Mouse (Mus musculus) ES-Bruce4 (cell line): ENCODE data around the gene Rph3al. TPM values are rescaled to one million over a fixed set of nuclear protein-coding genes. Genes with fewer than 3 reads are reported as not detected.
A peak's percentile ranks its signal among the peaks of the same experiment; 100 is the strongest.

Experiments used
- H3K27ac ChIP-seq: 2 replicates; pipeline ENCODE4 v1.5.1; 2012; ENCODE audit warnings: low read length, inconsistent platforms; ENCODE audit not compliant: insufficient read depth
- H3K27me3 ChIP-seq: 2 replicates; pipeline ENCODE4 v1.6.1; 2012; ENCODE audit warnings: mild to moderate bottlenecking, low read length, inconsistent platforms; ENCODE audit not compliant: control insufficient read depth, poor library complexity, insufficient read depth, severe bottlenecking
- H3K36me3 ChIP-seq: 2 replicates; pipeline ENCODE4 v1.6.1; 2012; ENCODE audit warnings: inconsistent platforms, mild to moderate bottlenecking, low read length, moderate library complexity; ENCODE audit not compliant: control insufficient read depth, poor library complexity, insufficient read depth, severe bottlenecking
- H3K4me1 ChIP-seq: one replicate; pipeline ENCODE4 v1.8.1; 2011; ENCODE audit warnings: low read length; ENCODE audit not compliant: control insufficient read depth, insufficient read depth
- H3K4me3 ChIP-seq: 2 replicates; pipeline ENCODE4 v1.5.1; 2011; ENCODE audit warnings: low read depth, mild to moderate bottlenecking, low read length
- H3K9ac ChIP-seq: 2 replicates; pipeline ENCODE4 v1.6.1; 2012; ENCODE audit warnings: low read depth, mild to moderate bottlenecking, inconsistent platforms; ENCODE audit not compliant: poor library complexity, severe bottlenecking
- H3K9me3 ChIP-seq: replicated peaks from 2 replicates; pipeline ENCODE4 v1.6.1; 2012; ENCODE audit warnings: mild to moderate bottlenecking, low read length, inconsistent platforms; ENCODE audit not compliant: control insufficient read depth, poor library complexity, insufficient read depth, severe bottlenecking
- CTCF ChIP-seq: IDR thresholded peaks from one replicate; pipeline ENCODE4 v1.8.1; 2011; ENCODE audit warnings: low read depth, low read length
- EP300 ChIP-seq: IDR thresholded peaks from 2 replicates; pipeline ENCODE4 v1.6.1; 2011; ENCODE audit warnings: low read depth, low read length; ENCODE audit not compliant: insufficient read depth
- POLR2A ChIP-seq: IDR thresholded peaks from one replicate; pipeline ENCODE4 v1.8.1; 2011; ENCODE audit warnings: low read length; ENCODE audit not compliant: insufficient read depth
- polyA plus RNA-seq: library from polyadenylated mRNA; stranded (reverse); fragments of >200 nt; gene quantifications from 2 replicates; pipeline ENCODE4 v1.2.4, GENCODE M21; 2011; ENCODE audit warnings: low read depth; ENCODE audit not compliant: missing spikeins, insufficient read depth, insufficient read length

Gene Rph3al
- polyA plus RNA-seq, 1 experiment: 3.7 TPM

- Histone ChIP-seq H3K9ac (peak overlapping the region; percentile 83), H3K36me3 (no peaks in the 10 kb centered on the region), H3K9me3 (no peaks in the 10 kb centered on the region), H3K27me3 (no peaks in the 10 kb centered on the region), H3K4me3 (peak overlapping the region; percentile 87), H3K27ac (no peak overlapping the region), H3K4me1 (no peaks in the 10 kb centered on the region)
- TF ChIP-seq POLR2A: no peak
- TF ChIP-seq CTCF: peak; percentile 47
Observed at GRCm38 (mm10) chr11:75966401-75967372, 28.5 kb upstream of the Rph3al start.

- Histone ChIP-seq H3K27me3 (no peaks in the 10 kb centered on the region), H3K36me3 (no peaks in the 10 kb centered on the region), H3K4me3 (peak overlapping the region; percentile 87), H3K9me3 (no peaks in the 10 kb centered on the region), H3K27ac (no peak overlapping the region), H3K4me1 (no peaks in the 10 kb centered on the region), H3K9ac (peak overlapping the region; percentile 83)
- TF ChIP-seq CTCF (no peak), POLR2A (no peak), EP300 (no peak)
Observed at GRCm38 (mm10) chr11:75965674-75966400, 27.6 kb upstream of the Rph3al start.

- Histone ChIP-seq H3K27ac (no peak overlapping the region), H3K9me3 (no peaks in the 10 kb centered on the region), H3K4me3 (no peak overlapping the region), H3K27me3 (no peaks in the 10 kb centered on the region), H3K4me1 (no peaks in the 10 kb centered on the region), H3K9ac (no peak overlapping the region), H3K36me3 (no peaks in the 10 kb centered on the region)
- TF ChIP-seq CTCF (no peak), POLR2A (no peak), EP300 (no peak)
Observed at GRCm38 (mm10) chr11:75964476-75964730, 26.2 kb upstream of the Rph3al start.

- Histone ChIP-seq H3K4me3 (no peak overlapping the region), H3K36me3 (no peaks in the 10 kb centered on the region), H3K4me1 (no peaks in the 10 kb centered on the region), H3K27me3 (no peaks in the 10 kb centered on the region), H3K9me3 (no peaks in the 10 kb centered on the region), H3K9ac (no peak overlapping the region), H3K27ac (no peak overlapping the region)
- TF ChIP-seq EP300 (no peak), CTCF (no peak), POLR2A (no peak)
Observed at GRCm38 (mm10) chr11:75963730-75964475, 25.7 kb upstream of the Rph3al start.

GRCm38 (mm10) chr11:75961782-75962181 is 23.6 kb upstream of the Rph3al start:
- Histone ChIP-seq H3K4me1 (no peaks in the 10 kb centered on the region), H3K9ac (no peak overlapping the region), H3K36me3 (no peaks in the 10 kb centered on the region), H3K27me3 (no peaks in the 10 kb centered on the region), H3K9me3 (no peaks in the 10 kb centered on the region), H3K4me3 (no peak overlapping the region), H3K27ac (no peak overlapping the region)
- no peak for TF ChIP-seq EP300
